Mouse (Mus musculus): ENCODE measurements around the gene Noct. TPM values are rescaled to one million over a fixed set of nuclear protein-coding genes. Genes with fewer than 3 reads are reported as not detected.
A peak's percentile ranks its signal among the peaks of the same experiment; 100 is the strongest.

Noct gene
- polyA plus RNA-seq, 1 experiment from 2014 or later: 15.1 TPM

DNA sequence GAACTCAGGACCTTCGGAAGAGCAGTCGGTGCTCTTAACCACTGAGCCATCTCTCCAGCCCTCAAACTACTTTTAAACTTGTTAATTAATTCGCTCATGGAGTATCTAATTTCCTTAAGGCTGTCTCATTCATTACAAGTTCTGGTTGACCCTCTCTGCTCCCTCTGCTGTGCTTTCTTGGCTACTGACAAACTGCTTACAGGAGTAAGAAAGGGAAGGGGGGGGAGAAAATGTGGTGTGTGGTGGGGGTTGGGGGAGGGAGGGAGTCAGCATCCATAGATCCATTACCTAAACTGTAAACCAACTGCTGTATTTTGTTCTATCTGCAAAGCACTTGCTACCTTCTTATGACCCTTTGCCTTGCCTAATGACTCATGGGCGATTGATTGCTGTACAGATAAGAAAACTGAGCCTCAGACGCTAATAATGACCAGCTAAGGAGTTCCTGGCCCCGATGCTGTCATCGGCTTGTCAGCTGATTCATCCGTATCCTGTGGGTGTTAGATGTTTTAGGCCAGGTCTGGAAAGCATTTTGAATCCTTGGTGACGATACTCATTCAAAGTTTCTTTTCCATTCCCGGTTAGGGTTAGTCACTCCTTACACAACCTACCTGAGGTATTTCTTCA, 1.3 kb upstream of the Noct start:
- no peaks in the 10 kb centered on the region for H3K4me1 ChIP-seq (ENCODE audit: control insufficient read depth, insufficient read depth, low read length)
- H3K4me3 ChIP-seq (ENCODE audit: low read depth, low read length): no peak overlapping the region
- DNase-seq (ENCODE audit: low spot score): no peak
- no peaks in the 10 kb centered on the region for H3K27me3 ChIP-seq (ENCODE audit: control insufficient read depth, insufficient read depth, low read length)
- H3K4me2 ChIP-seq (ENCODE audit: low read depth): no peak overlapping the region
- no peaks in the 10 kb centered on the region for H3K9me3 ChIP-seq (ENCODE audit: control insufficient read depth, low read length)
- WGBS: 64% methylated on average over 10 of the region's 10 CpGs
- H3K36me3 ChIP-seq (ENCODE audit: control insufficient read depth, insufficient read depth, low read length): no peaks in the 10 kb centered on the region
- H3K9ac ChIP-seq (ENCODE audit: low read length): no peak overlapping the region
- no peak for ATAC-seq (ENCODE audit: insufficient read depth, low FRiP score, low TSS enrichment)
- no peak overlapping the region; the same call in 1 of the 2 replicates for H3K27ac ChIP-seq (ENCODE audit: low read depth, low read length)

DNA sequence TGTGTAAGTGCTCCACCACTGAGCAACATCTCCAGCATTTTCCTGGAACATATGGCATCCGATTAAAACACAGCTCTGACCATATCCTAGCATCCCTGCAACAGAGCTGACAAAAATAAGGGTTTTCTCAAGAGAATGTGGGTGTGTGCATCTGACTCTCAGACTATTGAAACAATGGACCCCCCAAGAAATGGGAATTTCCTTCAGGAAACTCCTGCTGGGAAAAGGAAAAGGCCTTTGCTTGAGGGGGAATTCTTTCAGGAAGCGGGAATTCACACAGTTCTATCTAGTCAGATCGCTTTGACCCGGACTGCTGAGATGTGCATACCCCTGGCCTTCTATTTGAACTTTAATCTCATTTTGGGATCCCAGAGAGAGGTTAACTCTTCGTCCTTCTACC, 691 bp upstream of the Noct start:
- Histone ChIP-seq H3K27me3 (ENCODE audit: control insufficient read depth, insufficient read depth, low read length) (no peaks in the 10 kb centered on the region), H3K9me3 (ENCODE audit: control insufficient read depth, low read length) (no peaks in the 10 kb centered on the region), H3K36me3 (ENCODE audit: control insufficient read depth, insufficient read depth, low read length) (no peaks in the 10 kb centered on the region), H3K4me2 (ENCODE audit: low read depth) (peak overlapping the region; percentile 70), H3K4me3 (ENCODE audit: low read depth, low read length) (no peak overlapping the region), H3K27ac (ENCODE audit: low read depth, low read length) (no peak overlapping the region; the same call in 1 of the 2 replicates), H3K4me1 (ENCODE audit: control insufficient read depth, insufficient read depth, low read length) (no peaks in the 10 kb centered on the region), H3K9ac (ENCODE audit: low read length) (no peak overlapping the region)
- WGBS: 17% methylated on average over 5 of the region's 5 CpGs
- DNase-seq (ENCODE audit: low spot score) (no peak), ATAC-seq (ENCODE audit: insufficient read depth, low FRiP score, low TSS enrichment) (no peak)

- H3K27me3 ChIP-seq (ENCODE audit: control insufficient read depth, insufficient read depth, low read length): no peaks in the 10 kb centered on the region
- DNase-seq (ENCODE audit: low spot score): no peak
- H3K4me3 ChIP-seq (ENCODE audit: low read depth, low read length): peak overlapping the region; percentile 88
- H3K4me1 ChIP-seq (ENCODE audit: control insufficient read depth, insufficient read depth, low read length): no peaks in the 10 kb centered on the region
- H3K9me3 ChIP-seq (ENCODE audit: control insufficient read depth, low read length): no peaks in the 10 kb centered on the region
- WGBS: under 1% methylated on average over 39 of the region's 39 CpGs
- no peaks in the 10 kb centered on the region for H3K36me3 ChIP-seq (ENCODE audit: control insufficient read depth, insufficient read depth, low read length)
- peak overlapping the region; percentile 92 for H3K9ac ChIP-seq (ENCODE audit: low read length)
- no peak for ATAC-seq (ENCODE audit: insufficient read depth, low FRiP score, low TSS enrichment)
- peak overlapping the region; percentile 94 for H3K27ac ChIP-seq (ENCODE audit: low read depth, low read length)
- H3K4me2 ChIP-seq (ENCODE audit: low read depth): peak overlapping the region; percentile 70
Measured at GRCm38 (mm10) chr3:51225226-51225750, 1.0 kb downstream of the Noct start.

DNA sequence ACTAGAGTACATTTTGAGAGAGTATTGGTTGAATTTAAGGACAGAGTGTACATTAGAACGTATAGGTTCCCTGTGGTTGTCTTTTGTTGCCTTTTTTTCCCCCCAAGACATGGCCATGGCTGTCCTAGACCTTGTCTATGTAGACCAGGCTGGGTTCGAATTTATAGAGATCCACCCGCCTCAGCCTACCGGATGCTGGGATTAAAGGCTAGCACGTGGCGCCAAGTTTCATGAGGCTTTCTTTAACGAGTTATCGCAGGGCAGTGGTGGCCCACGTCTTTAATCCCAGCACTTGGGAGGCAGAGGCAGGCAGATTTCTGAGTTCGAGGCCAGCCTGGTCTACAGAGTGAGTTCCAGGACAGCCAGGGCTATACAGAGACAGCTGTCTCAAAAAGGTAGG, 1.7 kb downstream of the Noct start:
- 94% methylated on average over 10 of the region's 10 CpGs for WGBS
- H3K27ac ChIP-seq (ENCODE audit: low read depth, low read length): no peak overlapping the region
- peak overlapping the region; percentile 70 for H3K4me2 ChIP-seq (ENCODE audit: low read depth)

DNA sequence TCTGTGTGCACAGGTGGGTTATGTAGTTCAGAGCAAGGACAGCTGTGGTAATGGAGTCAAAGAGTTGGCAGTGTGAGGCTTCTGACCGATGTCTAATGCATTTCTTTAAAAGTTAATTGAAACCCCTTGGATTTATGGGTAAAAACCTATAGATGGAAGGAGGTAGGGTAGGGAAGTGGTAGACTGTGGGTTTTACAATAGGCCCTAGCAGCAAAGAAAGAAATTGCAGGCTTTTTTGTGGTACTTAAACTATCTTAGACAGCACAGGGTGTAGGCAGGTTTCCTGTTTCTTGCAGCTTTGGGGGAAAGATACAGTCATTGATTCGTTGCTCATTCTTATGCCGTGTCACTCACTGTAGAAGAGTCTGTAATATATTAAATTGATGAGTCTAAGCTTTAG, 2.4 kb downstream of the Noct start:
- Histone ChIP-seq H3K4me1 (ENCODE audit: control insufficient read depth, insufficient read depth, low read length) (no peaks in the 10 kb centered on the region), H3K4me2 (ENCODE audit: low read depth) (no peak overlapping the region), H3K36me3 (ENCODE audit: control insufficient read depth, insufficient read depth, low read length) (no peaks in the 10 kb centered on the region), H3K4me3 (ENCODE audit: low read depth, low read length) (no peak overlapping the region), H3K27ac (ENCODE audit: low read depth, low read length) (no peak overlapping the region), H3K27me3 (ENCODE audit: control insufficient read depth, insufficient read depth, low read length) (no peaks in the 10 kb centered on the region), H3K9ac (ENCODE audit: low read length) (no peak overlapping the region), H3K9me3 (ENCODE audit: control insufficient read depth, low read length) (no peaks in the 10 kb centered on the region)
- 88% methylated on average over 3 of the region's 3 CpGs for WGBS
- no peak for DNase-seq (ENCODE audit: low spot score)
- no peak for ATAC-seq (ENCODE audit: insufficient read depth, low FRiP score, low TSS enrichment)

More for the DNA sequence above, 1.7 kb downstream of the Noct start:
- Histone ChIP-seq H3K4me3 (ENCODE audit: low read depth, low read length) (peak overlapping the region; percentile 88; the same call in 1 of the 2 replicates), H3K27me3 (ENCODE audit: control insufficient read depth, insufficient read depth, low read length) (no peaks in the 10 kb centered on the region), H3K9me3 (ENCODE audit: control insufficient read depth, low read length) (no peaks in the 10 kb centered on the region), H3K9ac (ENCODE audit: low read length) (no peak overlapping the region), H3K4me1 (ENCODE audit: control insufficient read depth, insufficient read depth, low read length) (no peaks in the 10 kb centered on the region), H3K36me3 (ENCODE audit: control insufficient read depth, insufficient read depth, low read length) (no peaks in the 10 kb centered on the region)
- DNase-seq (ENCODE audit: low spot score) (no peak), ATAC-seq (ENCODE audit: insufficient read depth, low FRiP score, low TSS enrichment) (no peak)

DNA sequence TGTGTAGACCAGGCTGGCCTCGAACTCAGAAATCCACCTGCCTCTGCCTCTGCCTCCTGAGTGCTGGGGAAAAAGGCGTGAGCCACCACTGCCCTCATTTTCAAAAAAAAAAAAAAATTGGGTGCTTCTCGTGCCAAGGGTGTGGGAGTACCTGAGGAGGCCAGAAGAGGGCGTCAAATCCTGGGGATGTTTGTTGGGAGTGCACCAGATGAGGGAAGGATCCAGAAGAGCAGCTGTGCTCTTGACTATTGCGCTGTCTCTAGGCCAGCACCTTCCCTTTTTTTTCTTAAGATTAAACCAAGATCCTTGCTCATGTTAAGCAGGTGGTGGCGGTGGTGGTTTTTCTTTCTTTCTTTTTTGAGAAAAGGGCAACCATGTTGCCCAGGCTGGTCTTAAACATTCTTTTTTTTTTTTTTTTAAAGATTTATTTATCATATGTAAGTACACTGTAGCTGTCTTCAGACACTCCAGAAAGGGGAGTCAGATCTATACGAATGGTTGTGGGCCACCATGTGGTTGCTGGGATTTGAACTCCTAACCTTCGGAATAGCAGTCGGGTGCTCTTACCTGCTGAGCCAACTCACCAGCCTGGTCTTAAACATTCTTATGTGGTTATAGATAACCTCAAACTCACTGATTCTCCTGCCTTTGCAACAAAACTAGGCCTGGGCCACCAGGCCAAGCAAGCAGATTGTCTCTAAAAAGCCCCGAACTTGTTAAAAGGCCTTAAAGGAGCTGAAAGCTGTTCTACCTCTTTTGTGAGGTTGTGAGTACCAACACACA, 4.0 kb downstream of the Noct start:
- Histone ChIP-seq H3K4me3 (ENCODE audit: low read depth, low read length) (no peak overlapping the region), H3K9me3 (ENCODE audit: control insufficient read depth, low read length) (no peaks in the 10 kb centered on the region), H3K4me2 (ENCODE audit: low read depth) (no peak overlapping the region), H3K4me1 (ENCODE audit: control insufficient read depth, insufficient read depth, low read length) (no peaks in the 10 kb centered on the region), H3K27ac (ENCODE audit: low read depth, low read length) (no peak overlapping the region), H3K36me3 (ENCODE audit: control insufficient read depth, insufficient read depth, low read length) (no peaks in the 10 kb centered on the region), H3K9ac (ENCODE audit: low read length) (no peak overlapping the region), H3K27me3 (ENCODE audit: control insufficient read depth, insufficient read depth, low read length) (no peaks in the 10 kb centered on the region)
- DNase-seq (ENCODE audit: low spot score) (peak; percentile 45), ATAC-seq (ENCODE audit: insufficient read depth, low FRiP score, low TSS enrichment) (no peak)
- 83% methylated on average over 10 of the region's 10 CpGs for WGBS

GRCm38 (mm10) chr3:51228821-51229205, 4.6 kb downstream of the Noct start:
- Histone ChIP-seq H3K4me2 (ENCODE audit: low read depth) (no peak overlapping the region), H3K4me3 (ENCODE audit: low read depth, low read length) (no peak overlapping the region), H3K36me3 (ENCODE audit: control insufficient read depth, insufficient read depth, low read length) (no peaks in the 10 kb centered on the region), H3K9me3 (ENCODE audit: control insufficient read depth, low read length) (no peaks in the 10 kb centered on the region), H3K4me1 (ENCODE audit: control insufficient read depth, insufficient read depth, low read length) (no peaks in the 10 kb centered on the region), H3K27me3 (ENCODE audit: control insufficient read depth, insufficient read depth, low read length) (no peaks in the 10 kb centered on the region), H3K27ac (ENCODE audit: low read depth, low read length) (no peak overlapping the region), H3K9ac (ENCODE audit: low read length) (no peak overlapping the region)
- ATAC-seq (ENCODE audit: insufficient read depth, low FRiP score, low TSS enrichment) (no peak), DNase-seq (ENCODE audit: low spot score) (no peak)
- 86% methylated on average over 9 of the region's 9 CpGs for WGBS

- ATAC-seq (ENCODE audit: insufficient read depth, low FRiP score, low TSS enrichment) (no peak), DNase-seq (ENCODE audit: low spot score) (no peak)
- H3K27ac ChIP-seq (ENCODE audit: low read depth, low read length): no peak overlapping the region
- H3K4me3 ChIP-seq (ENCODE audit: low read depth, low read length): no peak overlapping the region
- H3K36me3 ChIP-seq (ENCODE audit: control insufficient read depth, insufficient read depth, low read length): no peaks in the 10 kb centered on the region
- H3K4me1 ChIP-seq (ENCODE audit: control insufficient read depth, insufficient read depth, low read length): no peaks in the 10 kb centered on the region
- no peaks in the 10 kb centered on the region for H3K27me3 ChIP-seq (ENCODE audit: control insufficient read depth, insufficient read depth, low read length)
- H3K9ac ChIP-seq (ENCODE audit: low read length): no peak overlapping the region
- H3K9me3 ChIP-seq (ENCODE audit: control insufficient read depth, low read length): no peaks in the 10 kb centered on the region
- WGBS: 87% methylated on average over 3 of the region's 3 CpGs
- H3K4me2 ChIP-seq (ENCODE audit: low read depth): no peak overlapping the region
Measured at GRCm38 (mm10) chr3:51229226-51229625, 5.0 kb downstream of the Noct start.
